In the genomic region with DNA sequence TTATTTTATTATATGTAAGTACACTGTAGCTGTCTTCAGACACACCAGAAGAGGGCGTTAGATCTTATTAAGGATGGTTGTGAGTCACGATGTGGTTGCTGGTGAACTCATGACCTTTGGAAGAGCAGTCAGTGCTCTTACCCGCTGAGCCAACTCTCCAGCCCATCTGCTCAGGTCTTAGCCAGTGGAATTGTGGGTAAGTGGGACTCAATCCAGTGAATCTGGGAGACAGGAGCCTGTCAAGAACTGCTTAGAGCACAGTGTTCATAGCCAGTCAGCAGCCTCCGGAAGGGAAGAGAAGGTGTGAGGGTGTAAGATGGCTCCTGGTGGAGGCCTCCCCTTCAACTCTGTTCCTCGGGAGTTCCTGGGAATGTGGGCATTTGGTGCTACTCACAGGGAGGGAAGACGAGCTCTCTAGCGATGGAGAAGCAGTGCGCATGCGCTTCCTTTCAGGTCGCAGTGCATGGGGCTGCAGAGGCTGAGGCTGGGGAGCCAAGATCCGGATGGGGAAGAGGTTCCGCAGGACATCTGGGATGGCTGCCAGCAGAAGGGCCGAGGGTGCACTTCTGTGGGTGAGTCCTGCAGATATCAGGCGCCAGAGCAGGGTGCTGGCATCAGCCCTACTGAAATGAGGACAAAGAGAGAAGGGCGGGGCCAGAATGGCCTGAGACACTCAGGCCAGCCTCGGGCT, we compare ENCODE assay signal across 8 mouse cellular contexts. TPM values are rescaled to one million over a fixed set of nuclear protein-coding genes. Genes with fewer than 3 reads are reported as not detected.
DNase-seq lines count a peak whose midpoint lies in the region; ATAC-seq and TF ChIP-seq lines count a peak whose summit lies in the region.

No protein-coding gene starts in this region.

- no peaks in the 10 kb centered on the region; the same call in 1 of the 2 replicates for H3K4me1 ChIP-seq in lung, adult 2 months (ENCODE audit: control insufficient read depth, insufficient read depth, low read length)
- no peaks in the 10 kb centered on the region for H3K4me1 ChIP-seq in liver, embryonic 16.5 days (ENCODE audit: control insufficient read depth, low read depth, low read length)

- whole genome bisulfite sequencing in lung, adult 2 months, result 36% methylated on average over 16 of the region's 16 CpGs
- WGBS in liver, embryonic 16.5 days (ENCODE audit: insufficient replicate concordance), result 43% methylated on average over 16 of the region's 16 CpGs

- H3K36me3 ChIP-seq in liver, embryonic 16.5 days (ENCODE audit: control insufficient read depth, insufficient read depth), result no peaks in the 10 kb centered on the region

- DNase-seq in lung, adult 18-20 months, result peak; percentile 69
- DNase-seq in lung, adult 2 months, result no peak
- DNase-seq in adrenal gland, adult 8-10 months, result peak; percentile 46
- peak; percentile 66 to 69 for DNase-seq in cerebellum, postnatal 36 days
- DNase-seq in thymus, adult 18-20 months, result no peak
- no peak for DNase-seq in natural killer cell, adult 2 months (ENCODE audit: low spot score in 2 of 2)
- no peak for DNase-seq in spleen, postnatal 36 days (ENCODE audit: low spot score in 2 of 2)

- no peaks in the 10 kb centered on the region for H3K27me3 ChIP-seq in liver, embryonic 16.5 days (ENCODE audit: control insufficient read depth, insufficient read depth, low read depth, low read length)

- no peak overlapping the region for H3K4me3 ChIP-seq in lung, adult 2 months (replicated peaks; ENCODE audit: extremely low read depth, low read depth, low read length)
- no peak overlapping the region for H3K4me3 ChIP-seq in liver, embryonic 16.5 days (ENCODE audit: low read depth, low read length)

- no peaks in the 10 kb centered on the region for H3K9me3 ChIP-seq in liver, embryonic 16.5 days (replicated peaks; ENCODE audit: control insufficient read depth, low read length)

- H3K4me2 ChIP-seq in liver, embryonic 16.5 days (ENCODE audit: low read depth, low read length), result no peak overlapping the region

- TF ChIP-seq POLR2A in lung, adult 2 months (IDR thresholded peaks at IDR 0.05; ENCODE audit: borderline replicate concordance, extremely low read depth, low read depth, low read length), result no peak

- no peak overlapping the region for H3K27ac ChIP-seq in liver, embryonic 16.5 days (ENCODE audit: low read length)

- TF ChIP-seq CTCF in lung, adult 2 months (IDR thresholded peaks at IDR 0.05; ENCODE audit: insufficient read depth, low read length), result no peak

- H3K9ac ChIP-seq in liver, embryonic 16.5 days (ENCODE audit: low read depth, low read length), result no peak overlapping the region

- ATAC-seq in liver, embryonic 16.5 days (ENCODE audit: low read depth), result peak; percentile 50

RNA-seq across cellular contexts. Expression of a gene that starts 8.3 kb away (rescaled TPM):
- polyA plus RNA-seq in lung, adult 2 months (2012; rRNA removed), result 1.0 and 1.2 TPM in 2 replicates
- under 1 TPM in 1 of 4 experiments, not detected in 3; 0.13 TPM for total RNA-seq in adrenal gland, adult 8-10 months (2022)
- 0.13 TPM in 1 of 2 replicates, not detected in the other for polyA plus RNA-seq in liver, embryonic 16.5 days (2015; fragmentation: Nextera tagmentation; extraction: Ambion mirVana)

RNA-seq across cellular contexts. Expression of a gene that starts 25.7 kb away (rescaled TPM):
- 0.46 and 0.69 TPM in 2 replicates for polyA plus RNA-seq in lung, adult 2 months (2012; rRNA removed)
- total RNA-seq in adrenal gland, adult 8-10 months (2022), result 1 to 10 TPM; 5.7 to 8.2 (median 6.0) TPM
- polyA plus RNA-seq in liver, embryonic 16.5 days (2015; fragmentation: Nextera tagmentation; extraction: Ambion mirVana), result 0.06 and 0.11 TPM in 2 replicates

RNA-seq across cellular contexts. Expression of a gene that starts 36.4 kb away (rescaled TPM):
- 31.9 and 33.9 TPM in 2 replicates for polyA plus RNA-seq in lung, adult 2 months (2012; rRNA removed)
- 100 to 1,000 TPM in 1 of 4 experiments, 10 to 100 TPM in 3; 14.6 to 106 (median 31.8) TPM for total RNA-seq in adrenal gland, adult 8-10 months (2022)
- 2.4 and 2.7 TPM in 2 replicates for polyA plus RNA-seq in liver, embryonic 16.5 days (2015; fragmentation: Nextera tagmentation; extraction: Ambion mirVana)

Comparison
In these comparisons a context has a peak if more than half of its experiments do, and no peak if none do; other contexts are left out.
1. DNase-seq: peak in lung, adult 18-20 months (2 of 2), adrenal gland, adult 8-10 months (single experiment) and cerebellum, postnatal 36 days (2 of 2); none in lung, adult 2 months (single experiment), thymus, adult 18-20 months (0 of 2), natural killer cell, adult 2 months (0 of 2) and spleen, postnatal 36 days (0 of 2).